Mouse (Mus musculus) lung, embryonic 14.5 days (tissue): ENCODE results near the gene Tyw1. TPM values are rescaled to one million over a fixed set of nuclear protein-coding genes. Genes with fewer than 3 reads are reported as not detected.
A peak's percentile ranks its signal among the peaks of the same experiment; 100 is the strongest.

ENCODE experiments used
- ATAC-seq: fragments of 200-750 bp; cut with Nextera tagmentation; 2 replicates; pipeline ENCODE4 v1.8.0; 2017; ENCODE audit warnings: mild to moderate bottlenecking, moderate TSS enrichment, moderate library complexity; ENCODE audit not compliant: insufficient read depth
- DNase-seq: peaks from one replicate; pipeline ENCODE4 v3.0.0-alpha.2; 2015
- H3K27ac ChIP-seq: fragments of 300-500 bp; sonication (generic); 2 replicates; pipeline ENCODE4 v1.5.1; 2014; ENCODE audit warnings: low read depth, mild to moderate bottlenecking, moderate library complexity
- H3K27me3 ChIP-seq: fragments of 300-500 bp; sonication (generic); 2 replicates; pipeline ENCODE4 v1.6.1; 2014; ENCODE audit warnings: low read length, control low read depth; ENCODE audit not compliant: insufficient read depth
- H3K36me3 ChIP-seq: fragments of 300-500 bp; sonication (generic); 2 replicates; pipeline ENCODE4 v1.6.1; 2014; ENCODE audit warnings: control low read depth; ENCODE audit not compliant: insufficient read depth
- H3K4me1 ChIP-seq: fragments of 300-500 bp; sonication (generic); 2 replicates; pipeline ENCODE4 v1.6.1; 2014; ENCODE audit warnings: antibody characterized with exemption, control low read depth; ENCODE audit not compliant: insufficient read depth
- H3K4me2 ChIP-seq: fragments of 300-500 bp; sonication (generic); 2 replicates; pipeline ENCODE4 v1.6.1; 2014; ENCODE audit warnings: mild to moderate bottlenecking
- H3K4me3 ChIP-seq: fragments of 300-500 bp; sonication (generic); 2 replicates; pipeline ENCODE4 v1.5.1; 2014; ENCODE audit warnings: low read depth, low read length
- H3K9ac ChIP-seq: fragments of 300-500 bp; sonication (generic); 2 replicates; pipeline ENCODE4 v1.6.1; 2014
- H3K9me3 ChIP-seq: fragments of 300-500 bp; sonication (generic); 2 replicates; pipeline ENCODE4 v1.6.1; 2016; ENCODE audit warnings: low read depth, low read length, control low read depth
- CTCF ChIP-seq: IDR thresholded peaks from 2 replicates; pipeline ENCODE4 v1.5.1; 2016; ENCODE audit warnings: antibody characterized with exemption, low read depth
- WGBS: fragments of 180-500 bp; shearing (Covaris S2); extraction: QIAGEN DNeasy Blood & Tissue Kit; methylation state at CpG from one replicate; pipeline ENCODE4 v1.1.7; 2014; 5-methylcytosine and 5-hydroxymethylcytosine counted together
- polyA plus RNA-seq: library from polyadenylated mRNA; unstranded; fragments of >200 nt; fragmentation: Nextera tagmentation; extraction: Ambion mirVana; gene quantifications from 2 replicates; pipeline ENCODE4 v1.2.1, GENCODE M21; 2014

Tyw1 gene
- polyA plus RNA-seq, 1 experiment from 2014 or later: 27.5 TPM

- no peak for DNase-seq
These were observed 33.7 kb upstream of the Tyw1 start for GRCm38 (mm10) chr5:130221760-130222145.

GRCm38 (mm10) chr5:130222146-130223004 lies 33.0 kb upstream of the Tyw1 start:
- H3K9me3 ChIP-seq: no peaks in the 10 kb centered on the region
- peaks cover 10% of the 10 kb centered on the region; the same call in 1 of the 2 replicates for H3K4me1 ChIP-seq
- peak overlapping the region; percentile 75 for H3K4me2 ChIP-seq
- peak overlapping the region; percentile 100 for H3K4me3 ChIP-seq
- peak overlapping the region; percentile 97 for H3K9ac ChIP-seq
- ATAC-seq: peak; percentile 87
- H3K27ac ChIP-seq: peak overlapping the region; percentile 88
- 0 out of 2 replicates have a peak, but pooled peaks cover 3% of the 10 kb centered on the region for H3K36me3 ChIP-seq
- WGBS: under 1% methylated on average over 78 of the region's 88 CpGs
- DNase-seq: peak; percentile 94
- TF ChIP-seq CTCF: peak; percentile 65
- H3K27me3 ChIP-seq: no peaks in the 10 kb centered on the region

More at GRCm38 (mm10) chr5:130221760-130222145, 33.7 kb upstream of the Tyw1 start:
- ATAC-seq: peak; percentile 50
- no peak for TF ChIP-seq CTCF
- H3K27me3 ChIP-seq: no peaks in the 10 kb centered on the region
- peak overlapping the region; percentile 97 for H3K9ac ChIP-seq
- no peaks in the 10 kb centered on the region for H3K9me3 ChIP-seq
- peak overlapping the region; percentile 100 for H3K4me3 ChIP-seq
- peak overlapping the region; percentile 79 for H3K27ac ChIP-seq
- peak overlapping the region; percentile 75 for H3K4me2 ChIP-seq
- H3K4me1 ChIP-seq: peaks cover 10% of the 10 kb centered on the region; the same call in 1 of the 2 replicates
- WGBS: under 1% methylated on average over 10 of the region's 10 CpGs
- 0 out of 2 replicates have a peak, but pooled peaks cover 3% of the 10 kb centered on the region for H3K36me3 ChIP-seq

DNA sequence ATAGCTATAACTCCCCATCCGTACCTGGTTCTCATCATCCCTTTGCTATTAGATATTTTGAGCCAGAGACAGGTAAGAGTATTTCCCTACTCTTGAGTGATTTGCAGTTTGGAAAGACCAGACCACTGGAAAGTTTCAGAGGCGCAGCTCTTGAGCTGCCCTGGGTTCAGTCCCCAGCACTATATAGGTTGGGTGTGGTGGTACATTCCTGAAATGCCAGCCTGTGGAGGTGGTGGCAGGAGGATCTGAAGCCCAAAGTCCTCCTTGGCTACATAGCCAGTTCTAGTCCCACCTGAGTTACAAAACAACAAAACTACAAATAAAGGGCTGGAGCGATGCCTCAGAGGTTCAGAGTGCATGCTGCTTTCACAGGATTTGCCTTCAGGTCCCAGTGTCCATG lies 28.6 kb upstream of the Tyw1 start:
- WGBS: 84% methylated on average over 3 of the region's 3 CpGs
- ATAC-seq: no peak
- no peak overlapping the region for H3K4me3 ChIP-seq

GRCm38 (mm10) chr5:130228120-130228519 lies 27.3 kb upstream of the Tyw1 start:
- Histone ChIP-seq H3K9ac (no peak overlapping the region), H3K4me2 (no peak overlapping the region), H3K4me1 (peaks cover 8% of the 10 kb centered on the region; the same call in 1 of the 2 replicates), H3K27me3 (no peaks in the 10 kb centered on the region), H3K4me3 (no peak overlapping the region), H3K27ac (0 out of 2 replicates have a peak overlapping the region, but pooled peaks have one; percentile 9), H3K9me3 (no peaks in the 10 kb centered on the region), H3K36me3 (peaks cover 43% of the 10 kb centered on the region)
- ATAC-seq (peak; percentile 21; the same call in 1 of the 2 replicates), DNase-seq (peak; percentile 40)
- WGBS: 35% methylated on average over 4 of the region's 4 CpGs
- no peak for TF ChIP-seq CTCF

More for the DNA sequence above, 28.6 kb upstream of the Tyw1 start:
- Histone ChIP-seq H3K27ac (no peak overlapping the region), H3K9me3 (no peaks in the 10 kb centered on the region), H3K36me3 (peaks cover 30% of the 10 kb centered on the region), H3K27me3 (no peaks in the 10 kb centered on the region), H3K4me2 (no peak overlapping the region), H3K4me1 (peaks cover 10% of the 10 kb centered on the region; the same call in 1 of the 2 replicates), H3K9ac (no peak overlapping the region; the same call in 1 of the 2 replicates)
- no peak for DNase-seq
- no peak for TF ChIP-seq CTCF

DNA sequence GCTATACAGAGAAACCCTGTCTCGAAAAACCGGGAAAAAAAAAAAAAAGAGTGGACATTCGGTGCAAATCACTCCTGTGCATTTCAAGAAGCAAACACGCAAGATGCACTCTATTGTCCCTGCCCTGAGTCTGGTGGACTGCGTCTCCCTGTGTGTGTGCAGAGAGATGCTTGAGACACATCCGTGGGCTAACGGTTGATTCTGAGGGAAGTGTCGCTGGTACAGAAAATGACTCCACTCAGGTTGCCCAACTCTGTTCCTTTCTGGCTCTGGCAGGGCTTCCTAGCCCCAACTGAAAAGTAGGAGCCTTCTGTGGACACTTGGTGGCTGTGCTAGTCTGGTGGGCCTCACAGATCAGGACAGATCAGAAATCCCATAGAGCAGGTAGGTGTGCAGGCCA lies 19.1 kb upstream of the Tyw1 start:
- TF ChIP-seq CTCF: no peak
- Histone ChIP-seq H3K9me3 (no peaks in the 10 kb centered on the region), H3K4me2 (no peak overlapping the region), H3K9ac (no peak overlapping the region), H3K4me1 (no peaks in the 10 kb centered on the region), H3K36me3 (peaks cover 96% of the 10 kb centered on the region), H3K27me3 (no peaks in the 10 kb centered on the region), H3K27ac (no peak overlapping the region), H3K4me3 (no peak overlapping the region)
- DNase-seq (no peak), ATAC-seq (no peak)
- WGBS: 94% methylated on average over 8 of the region's 8 CpGs

GRCm38 (mm10) chr5:130239236-130239635 lies 16.2 kb upstream of the Tyw1 start:
- Histone ChIP-seq H3K36me3 (peaks cover 96% of the 10 kb centered on the region), H3K27ac (no peak overlapping the region), H3K4me2 (no peak overlapping the region), H3K9me3 (no peaks in the 10 kb centered on the region), H3K4me3 (no peak overlapping the region), H3K27me3 (no peaks in the 10 kb centered on the region), H3K4me1 (no peaks in the 10 kb centered on the region), H3K9ac (no peak overlapping the region)
- WGBS: 83% methylated on average over 7 of the region's 7 CpGs
- ATAC-seq (no peak), DNase-seq (no peak)
- TF ChIP-seq CTCF: no peak

- Histone ChIP-seq H3K27ac (no peak overlapping the region), H3K27me3 (no peaks in the 10 kb centered on the region), H3K36me3 (peaks cover 96% of the 10 kb centered on the region), H3K9ac (no peak overlapping the region), H3K4me1 (no peaks in the 10 kb centered on the region), H3K9me3 (no peaks in the 10 kb centered on the region), H3K4me2 (no peak overlapping the region), H3K4me3 (no peak overlapping the region)
- WGBS: 100% methylated on average over 2 of the region's 2 CpGs
- no peak for TF ChIP-seq CTCF
- DNase-seq: no peak
- ATAC-seq: no peak
These were observed 15.6 kb upstream of the Tyw1 start for GRCm38 (mm10) chr5:130239856-130240255.
